Mouse (Mus musculus): ENCODE results near the gene Mgat2. TPM values are rescaled to one million over a fixed set of nuclear protein-coding genes. Genes with fewer than 3 reads are reported as not detected.
"Not testable (repeated sequence)": the region's sequence is repeated elsewhere in the genome, so short reads cannot be mapped to it uniquely, and the experiment has no call there.

The Mgat2 gene
- polyA plus RNA-seq, 1 experiment from 2014 or later: 38.5 TPM

- not testable (repeated sequence) for H3K4me2 ChIP-seq
- 81% methylated on average over 2 of the region's 2 CpGs for WGBS
Observed at GRCm38 (mm10) chr12:69160677-69161076, 23.3 kb upstream of the Mgat2 start.

DNA sequence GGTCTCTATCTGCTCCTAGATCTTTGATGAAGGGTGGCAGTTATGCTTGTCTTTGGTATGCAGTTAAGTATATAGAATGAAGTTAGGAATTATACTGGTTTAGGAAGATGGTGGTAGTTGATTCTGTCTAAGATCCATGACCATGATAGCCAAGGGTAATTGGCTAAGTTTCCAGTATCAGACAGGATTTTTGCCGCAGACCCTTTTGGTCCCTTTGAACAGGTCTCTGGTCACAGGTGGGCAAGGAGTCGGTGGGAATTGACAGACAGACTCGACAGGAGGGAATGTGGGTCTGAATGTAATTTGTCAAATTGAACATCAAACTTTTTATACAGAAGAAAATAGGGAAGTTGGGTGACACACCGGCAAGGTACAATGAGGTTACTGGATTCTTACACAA is 20.4 kb upstream of the Mgat2 start:
- not testable (repeated sequence) for H3K9ac ChIP-seq; H3K27ac ChIP-seq (replicated peaks); H3K4me1 ChIP-seq (replicated peaks); ATAC-seq (ENCODE audit: low read depth); H3K4me3 ChIP-seq; H3K4me2 ChIP-seq; H3K36me3 ChIP-seq; H3K27me3 ChIP-seq; H3K9me3 ChIP-seq
- 88% methylated on average over 4 of the region's 4 CpGs for WGBS

More at GRCm38 (mm10) chr12:69160677-69161076, 23.3 kb upstream of the Mgat2 start:
- H3K9ac ChIP-seq; H3K27ac ChIP-seq (replicated peaks); H3K27me3 ChIP-seq; H3K9me3 ChIP-seq; ATAC-seq (ENCODE audit: low read depth); H3K4me3 ChIP-seq: not testable (repeated sequence)
- H3K36me3 ChIP-seq: peaks cover 20% of the 10 kb centered on the region
- peaks cover 13% of the 10 kb centered on the region for H3K4me1 ChIP-seq (replicated peaks)

- Histone ChIP-seq H3K9ac (no peak overlapping the region), H3K4me3 (no peak overlapping the region), H3K36me3 (no peaks in the 10 kb centered on the region), H3K27me3 (no peaks in the 10 kb centered on the region), H3K9me3 (no peaks in the 10 kb centered on the region), H3K27ac (replicated peaks) (no peak overlapping the region), H3K4me2 (no peak overlapping the region), H3K4me1 (replicated peaks) (peaks cover 13% of the 10 kb centered on the region)
- no peak for ATAC-seq (ENCODE audit: low read depth)
- WGBS: 61% methylated on average over 3 of the region's 3 CpGs
Observed at GRCm38 (mm10) chr12:69164904-69165303, 19.1 kb upstream of the Mgat2 start.

DNA sequence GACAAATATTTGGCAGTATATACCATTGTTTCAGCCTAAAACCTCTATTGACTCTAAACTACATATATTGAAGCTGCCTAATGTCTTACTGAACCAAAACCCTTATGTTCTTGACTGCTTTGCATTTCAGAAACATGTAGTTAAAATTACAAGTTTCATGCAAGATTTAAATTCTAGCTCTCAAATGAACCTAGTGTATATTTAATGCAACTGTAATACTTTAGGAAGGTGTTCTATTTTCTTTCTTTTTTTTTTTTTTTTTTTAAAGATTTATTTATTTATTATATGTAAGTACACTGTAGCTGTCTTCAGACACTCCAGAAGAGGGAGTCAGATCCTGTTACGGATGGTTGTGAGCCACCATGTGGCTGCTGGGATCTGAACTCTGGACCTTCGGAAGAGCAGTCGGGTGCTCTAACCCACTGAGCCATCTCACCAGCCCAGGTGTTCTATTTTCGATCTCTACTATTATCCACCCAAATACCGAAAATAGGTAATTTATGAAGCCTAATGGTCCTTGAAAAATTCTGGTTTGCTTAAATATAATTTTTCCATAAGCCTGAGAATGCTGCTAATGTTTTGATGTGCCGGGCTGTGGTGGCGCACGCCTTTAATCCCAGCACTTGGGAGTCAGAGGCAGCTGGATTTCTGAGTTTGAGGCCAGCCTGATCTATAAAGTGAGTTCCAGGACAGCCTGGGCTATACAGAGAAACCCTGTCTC is 16.9 kb upstream of the Mgat2 start:
- ATAC-seq (ENCODE audit: low read depth); H3K36me3 ChIP-seq; H3K4me2 ChIP-seq; H3K4me3 ChIP-seq; H3K27ac ChIP-seq (replicated peaks); H3K9ac ChIP-seq; H3K27me3 ChIP-seq; H3K9me3 ChIP-seq: not testable (repeated sequence)
- H3K4me1 ChIP-seq (replicated peaks): peaks cover 13% of the 10 kb centered on the region
- WGBS: 68% methylated on average over 8 of the region's 8 CpGs

DNA sequence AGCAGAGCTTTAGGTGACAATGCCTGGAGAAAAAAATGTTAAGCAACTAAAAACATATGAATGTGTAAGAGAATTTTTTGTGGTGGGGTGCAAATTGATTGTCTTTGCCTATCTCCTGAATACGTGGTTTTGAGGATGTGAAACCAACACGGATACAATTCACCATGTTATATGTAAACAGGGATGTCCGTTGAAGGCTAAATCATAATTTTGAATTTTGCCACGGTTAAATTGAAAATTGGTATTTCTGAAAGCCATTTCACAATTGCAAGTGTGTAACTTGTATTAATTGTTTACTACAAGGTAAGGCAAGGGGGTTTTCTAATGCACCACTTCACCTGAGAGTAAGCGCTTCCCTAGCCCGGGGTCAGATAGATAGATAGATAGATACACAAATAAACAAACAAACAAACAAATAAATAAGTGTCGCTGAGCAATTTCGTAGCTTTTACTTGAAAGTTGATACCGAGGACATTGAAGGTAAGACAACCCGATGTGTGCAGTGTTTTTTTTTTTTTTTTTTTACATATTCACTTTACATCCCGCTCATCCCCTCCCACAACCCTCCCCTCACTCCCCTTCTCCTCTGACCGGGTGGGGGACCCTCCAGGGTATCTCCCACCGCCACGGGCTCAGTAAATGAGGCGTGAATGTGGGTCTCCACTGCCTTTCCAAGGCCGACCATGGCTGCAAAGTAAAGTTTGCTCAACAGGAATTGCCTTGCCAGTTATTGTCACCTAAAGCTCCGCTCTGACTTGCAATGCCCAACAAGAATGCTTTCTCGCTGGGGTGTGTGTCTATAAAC is 16.1 kb upstream of the Mgat2 start:
- peak overlapping the region; percentile 63; the same call in 1 of the 2 replicates for H3K27ac ChIP-seq (replicated peaks)
- peak overlapping the region; percentile 95 for H3K4me2 ChIP-seq
- 10% methylated on average over 18 of the region's 18 CpGs for WGBS
- H3K9ac ChIP-seq: peak overlapping the region; percentile 75
- no peaks in the 10 kb centered on the region for H3K36me3 ChIP-seq
- peak overlapping the region; percentile 64 for H3K4me3 ChIP-seq
- peak; percentile 37; the same call in 1 of the 2 replicates for ATAC-seq (ENCODE audit: low read depth)
- peaks cover 13% of the 10 kb centered on the region for H3K4me1 ChIP-seq (replicated peaks)
- no peaks in the 10 kb centered on the region for H3K9me3 ChIP-seq
- H3K27me3 ChIP-seq: no peaks in the 10 kb centered on the region

- Histone ChIP-seq H3K36me3 (no peaks in the 10 kb centered on the region), H3K27me3 (no peaks in the 10 kb centered on the region), H3K9me3 (no peaks in the 10 kb centered on the region), H3K4me2 (peak within 1 kb of the TSS; percentile 95), H3K4me1 (replicated peaks) (peaks cover 13% of the 10 kb centered on the region), H3K27ac (replicated peaks) (peak within 1 kb of the TSS; percentile 63; the same call in 1 of the 2 replicates), H3K9ac (peak within 1 kb of the TSS; percentile 75), H3K4me3 (peak within 1 kb of the TSS; percentile 64)
- peak; percentile 96 for ATAC-seq (ENCODE audit: low read depth)
- under 1% methylated on average over 40 of the region's 40 CpGs for WGBS
Observed at GRCm38 (mm10) chr12:69168461-69169106, 15.4 kb upstream of the Mgat2 start, which contains the start of gene Lrr1. Gene Lrr1 (plus strand): TSS chr12:69168814.

DNA sequence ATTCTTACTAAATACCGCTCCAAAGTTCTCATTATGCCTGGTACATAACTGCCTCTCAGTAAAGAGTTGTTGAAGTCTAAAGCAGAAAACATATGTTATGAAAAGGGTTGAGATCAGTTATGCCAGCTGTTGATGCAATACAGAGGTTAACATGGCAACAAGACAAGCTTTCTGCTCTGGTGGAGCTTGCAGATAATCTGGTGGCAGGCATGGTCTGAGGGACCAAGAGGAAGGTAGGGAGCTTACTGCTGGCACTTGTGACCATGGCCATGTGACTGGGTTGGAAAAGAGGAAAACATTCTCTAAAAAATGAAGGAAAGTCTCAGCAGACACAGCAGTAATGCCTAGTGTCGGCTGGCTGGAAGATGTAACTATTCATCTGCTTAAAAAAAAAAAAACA is 12.7 kb upstream of the Mgat2 start:
- Histone ChIP-seq H3K4me1 (replicated peaks) (peaks cover 13% of the 10 kb centered on the region), H3K36me3 (no peaks in the 10 kb centered on the region), H3K27me3 (no peaks in the 10 kb centered on the region), H3K9me3 (no peaks in the 10 kb centered on the region), H3K27ac (replicated peaks) (no peak overlapping the region), H3K9ac (no peak overlapping the region), H3K4me3 (no peak overlapping the region), H3K4me2 (no peak overlapping the region)
- no peak for ATAC-seq (ENCODE audit: low read depth)
- WGBS: 96% methylated on average over 2 of the region's 2 CpGs

- no peaks in the 10 kb centered on the region for H3K4me1 ChIP-seq (replicated peaks)
- no peak for ATAC-seq (ENCODE audit: low read depth)
- H3K9ac ChIP-seq: no peak overlapping the region
- H3K9me3 ChIP-seq: no peaks in the 10 kb centered on the region
- H3K36me3 ChIP-seq: 0 out of 2 replicates have a peak, but pooled peaks cover 2% of the 10 kb centered on the region
- WGBS: 94% methylated on average over 3 of the region's 3 CpGs
- no peaks in the 10 kb centered on the region for H3K27me3 ChIP-seq
- no peak overlapping the region for H3K4me3 ChIP-seq
- H3K4me2 ChIP-seq: no peak overlapping the region
- H3K27ac ChIP-seq (replicated peaks): no peak overlapping the region
Observed at GRCm38 (mm10) chr12:69175975-69176374, 8.0 kb upstream of the Mgat2 start.

GRCm38 (mm10) chr12:69177526-69177925 is 6.4 kb upstream of the Mgat2 start:
- 69% methylated on average over 3 of the region's 3 CpGs for WGBS
- ATAC-seq (ENCODE audit: low read depth): no peak
- H3K36me3 ChIP-seq: peaks cover 11% of the 10 kb centered on the region; the same call in 1 of the 2 replicates
- no peaks in the 10 kb centered on the region for H3K9me3 ChIP-seq
- no peak overlapping the region for H3K4me2 ChIP-seq
- no peak overlapping the region for H3K9ac ChIP-seq
- no peak overlapping the region for H3K4me3 ChIP-seq
- no peaks in the 10 kb centered on the region; the same call in 1 of the 2 replicates for H3K4me1 ChIP-seq (replicated peaks)
- H3K27me3 ChIP-seq: no peaks in the 10 kb centered on the region
- H3K27ac ChIP-seq (replicated peaks): no peak overlapping the region

DNA sequence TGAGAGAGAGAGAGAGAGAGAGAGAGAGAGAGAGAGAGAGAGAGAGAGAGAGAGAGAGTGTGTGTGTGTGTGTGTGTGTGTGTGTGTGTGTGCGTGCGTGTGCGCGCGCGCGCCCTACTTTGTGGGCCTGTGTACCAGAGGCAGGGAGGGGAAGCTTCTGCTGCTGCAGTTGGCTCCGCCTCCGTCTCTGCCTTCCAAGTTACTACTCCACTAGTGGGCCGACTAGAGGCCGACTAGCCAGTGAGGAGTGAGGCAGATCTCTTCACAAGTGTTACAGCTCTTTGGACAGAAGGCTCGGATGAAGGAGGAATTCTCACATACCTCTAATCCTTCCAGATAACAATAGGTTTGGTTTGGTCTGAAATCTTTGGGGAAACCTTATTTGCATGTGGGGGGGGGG is 4.6 kb upstream of the Mgat2 start:
- Histone ChIP-seq H3K27ac (replicated peaks) (no peak overlapping the region), H3K27me3 (no peaks in the 10 kb centered on the region), H3K4me3 (no peak overlapping the region), H3K9ac (no peak overlapping the region), H3K36me3 (peaks cover 12% of the 10 kb centered on the region; the same call in 1 of the 2 replicates), H3K4me1 (replicated peaks) (peaks cover 6% of the 10 kb centered on the region), H3K4me2 (no peak overlapping the region), H3K9me3 (no peaks in the 10 kb centered on the region)
- ATAC-seq (ENCODE audit: low read depth): no peak
- WGBS: 77% methylated on average over 12 of the region's 12 CpGs

DNA sequence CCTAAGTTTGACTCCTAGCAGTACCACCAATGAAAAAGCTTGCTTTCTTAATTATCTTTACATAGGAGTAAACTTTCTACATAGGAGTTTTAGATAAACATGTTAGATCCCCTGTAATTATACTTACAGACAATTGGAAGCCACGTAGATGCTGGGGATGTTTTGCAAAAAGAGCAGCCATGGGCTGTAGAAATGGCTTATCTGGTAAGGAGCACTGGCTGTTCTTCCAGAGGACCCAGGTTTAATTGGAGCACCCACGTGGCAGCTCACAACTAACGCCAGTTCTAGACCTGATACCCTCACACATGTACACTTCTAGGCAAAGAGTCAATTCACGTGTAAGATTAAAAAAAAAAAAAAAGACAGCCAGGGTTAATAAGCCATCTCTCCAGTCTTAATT is 2.2 kb upstream of the Mgat2 start:
- Histone ChIP-seq H3K9me3 (no peaks in the 10 kb centered on the region), H3K36me3 (peaks cover 12% of the 10 kb centered on the region; the same call in 1 of the 2 replicates), H3K4me1 (replicated peaks) (peaks cover 19% of the 10 kb centered on the region), H3K4me2 (no peak overlapping the region), H3K9ac (no peak overlapping the region), H3K27me3 (no peaks in the 10 kb centered on the region), H3K4me3 (no peak overlapping the region), H3K27ac (replicated peaks) (no peak overlapping the region)
- 90% methylated on average over 4 of the region's 4 CpGs for WGBS
- no peak for ATAC-seq (ENCODE audit: low read depth)
